Mouse (Mus musculus): ENCODE results near the gene Lsm11. TPM values are rescaled to one million over a fixed set of nuclear protein-coding genes. Genes with fewer than 3 reads are reported as not detected.
"Not testable (repeated sequence)": the region's sequence is repeated elsewhere in the genome, so short reads cannot be mapped to it uniquely, and the experiment has no call there.

The Lsm11 gene
- polyA plus RNA-seq, 1 experiment from 2014 or later = 11.0 TPM

GRCm38 (mm10) chr11:45886596-45886995, 58.1 kb downstream of the Lsm11 start:
- no peaks in the 10 kb centered on the region for H3K9me3 ChIP-seq (ENCODE audit: control insufficient read depth, low read length)
- H3K27ac ChIP-seq (ENCODE audit: low read depth, low read length) = no peak overlapping the region
- no peak overlapping the region for H3K4me3 ChIP-seq (ENCODE audit: low read depth, low read length)
- no peak for DNase-seq (ENCODE audit: low spot score)
- WGBS = 58% methylated on average over 5 of the region's 5 CpGs
- ATAC-seq (replicated peaks; ENCODE audit: low FRiP score) = peak; percentile 74
- H3K4me1 ChIP-seq (replicated peaks; ENCODE audit: control insufficient read depth, insufficient read depth, low read length) = no peaks in the 10 kb centered on the region; the same call in 1 of the 2 replicates
- no peak overlapping the region for H3K4me2 ChIP-seq (ENCODE audit: low read depth, low read length, severe bottlenecking)
- H3K36me3 ChIP-seq (ENCODE audit: control insufficient read depth, insufficient read depth, low read length) = 0 out of 2 replicates have a peak, but pooled peaks cover 2% of the 10 kb centered on the region
- no peaks in the 10 kb centered on the region for H3K27me3 ChIP-seq (ENCODE audit: control insufficient read depth, insufficient read depth, low read length)
- H3K9ac ChIP-seq (ENCODE audit: low read length) = no peak overlapping the region

GRCm38 (mm10) chr11:45885606-45886230, 59.0 kb downstream of the Lsm11 start:
- DNase-seq (ENCODE audit: low spot score) (no peak), ATAC-seq (replicated peaks; ENCODE audit: low FRiP score) (no peak; the same call in 1 of the 2 replicates)

GRCm38 (mm10) chr11:45884029-45884428, 60.7 kb downstream of the Lsm11 start:
- H3K9me3 ChIP-seq (ENCODE audit: control insufficient read depth, low read length) = no peaks in the 10 kb centered on the region
- no peak overlapping the region for H3K4me2 ChIP-seq (ENCODE audit: low read depth, low read length, severe bottlenecking)
- no peaks in the 10 kb centered on the region for H3K27me3 ChIP-seq (ENCODE audit: control insufficient read depth, insufficient read depth, low read length)
- peaks cover 2% of the 10 kb centered on the region for H3K4me1 ChIP-seq (replicated peaks; ENCODE audit: control insufficient read depth, insufficient read depth, low read length)
- ATAC-seq (replicated peaks; ENCODE audit: low FRiP score) = no peak
- no peak overlapping the region for H3K9ac ChIP-seq (ENCODE audit: low read length)
- H3K4me3 ChIP-seq (ENCODE audit: low read depth, low read length) = no peak overlapping the region
- H3K27ac ChIP-seq (ENCODE audit: low read depth, low read length) = no peak overlapping the region
- WGBS = 68% methylated on average over 4 of the region's 4 CpGs
- no peak for DNase-seq (ENCODE audit: low spot score)
- H3K36me3 ChIP-seq (ENCODE audit: control insufficient read depth, insufficient read depth, low read length) = no peaks in the 10 kb centered on the region

More at GRCm38 (mm10) chr11:45885606-45886230, 59.0 kb downstream of the Lsm11 start:
- H3K9me3 ChIP-seq (ENCODE audit: control insufficient read depth, low read length) = no peaks in the 10 kb centered on the region
- peak overlapping the region; percentile 28; the same call in 1 of the 2 replicates for H3K27ac ChIP-seq (ENCODE audit: low read depth, low read length)
- H3K4me1 ChIP-seq (replicated peaks; ENCODE audit: control insufficient read depth, insufficient read depth, low read length) = no peaks in the 10 kb centered on the region; the same call in 1 of the 2 replicates
- no peak overlapping the region for H3K9ac ChIP-seq (ENCODE audit: low read length)
- no peak overlapping the region for H3K4me2 ChIP-seq (ENCODE audit: low read depth, low read length, severe bottlenecking)
- 0 out of 2 replicates have a peak, but pooled peaks cover 2% of the 10 kb centered on the region for H3K36me3 ChIP-seq (ENCODE audit: control insufficient read depth, insufficient read depth, low read length)
- no peak overlapping the region for H3K4me3 ChIP-seq (ENCODE audit: low read depth, low read length)
- no peaks in the 10 kb centered on the region for H3K27me3 ChIP-seq (ENCODE audit: control insufficient read depth, insufficient read depth, low read length)
- 73% methylated on average over 5 of the region's 5 CpGs for WGBS

GRCm38 (mm10) chr11:45883270-45883931, 61.3 kb downstream of the Lsm11 start:
- no peaks in the 10 kb centered on the region for H3K36me3 ChIP-seq (ENCODE audit: control insufficient read depth, insufficient read depth, low read length)
- H3K4me1 ChIP-seq (replicated peaks; ENCODE audit: control insufficient read depth, insufficient read depth, low read length) = peaks cover 2% of the 10 kb centered on the region
- H3K27me3 ChIP-seq (ENCODE audit: control insufficient read depth, insufficient read depth, low read length) = no peaks in the 10 kb centered on the region
- DNase-seq (ENCODE audit: low spot score) (no peak), ATAC-seq (replicated peaks; ENCODE audit: low FRiP score) (no peak)
- no peak overlapping the region for H3K4me2 ChIP-seq (ENCODE audit: low read depth, low read length, severe bottlenecking)
- 75% methylated on average over 8 of the region's 8 CpGs for WGBS
- no peak overlapping the region for H3K9ac ChIP-seq (ENCODE audit: low read length)
- no peaks in the 10 kb centered on the region for H3K9me3 ChIP-seq (ENCODE audit: control insufficient read depth, low read length)
- H3K4me3 ChIP-seq (ENCODE audit: low read depth, low read length) = no peak overlapping the region
- H3K27ac ChIP-seq (ENCODE audit: low read depth, low read length) = no peak overlapping the region

- Histone ChIP-seq H3K27ac (ENCODE audit: low read depth, low read length) (peak overlapping the region; percentile 37; the same call in 1 of the 2 replicates), H3K36me3 (ENCODE audit: control insufficient read depth, insufficient read depth, low read length) (no peaks in the 10 kb centered on the region), H3K9me3 (ENCODE audit: control insufficient read depth, low read length) (no peaks in the 10 kb centered on the region), H3K4me2 (ENCODE audit: low read depth, low read length, severe bottlenecking) (no peak overlapping the region), H3K4me3 (ENCODE audit: low read depth, low read length) (no peak overlapping the region), H3K9ac (ENCODE audit: low read length) (no peak overlapping the region), H3K4me1 (replicated peaks; ENCODE audit: control insufficient read depth, insufficient read depth, low read length) (peaks cover 2% of the 10 kb centered on the region), H3K27me3 (ENCODE audit: control insufficient read depth, insufficient read depth, low read length) (no peaks in the 10 kb centered on the region)
- DNase-seq (ENCODE audit: low spot score) (no peak), ATAC-seq (replicated peaks; ENCODE audit: low FRiP score) (peak; percentile 69; the same call in 1 of the 2 replicates)
- 37% methylated on average over 5 of the region's 5 CpGs for WGBS
Measured at GRCm38 (mm10) chr11:45881683-45882068, 63.1 kb downstream of the Lsm11 start.

GRCm38 (mm10) chr11:45881026-45881682, 63.6 kb downstream of the Lsm11 start:
- H3K27me3 ChIP-seq (ENCODE audit: control insufficient read depth, insufficient read depth, low read length) = no peaks in the 10 kb centered on the region
- 65% methylated on average over 6 of the region's 6 CpGs for WGBS
- H3K4me2 ChIP-seq (ENCODE audit: low read depth, low read length, severe bottlenecking) = no peak overlapping the region
- peak overlapping the region; percentile 37; the same call in 1 of the 2 replicates for H3K27ac ChIP-seq (ENCODE audit: low read depth, low read length)
- no peak overlapping the region for H3K9ac ChIP-seq (ENCODE audit: low read length)
- H3K4me3 ChIP-seq (ENCODE audit: low read depth, low read length) = no peak overlapping the region
- H3K4me1 ChIP-seq (replicated peaks; ENCODE audit: control insufficient read depth, insufficient read depth, low read length) = peaks cover 2% of the 10 kb centered on the region
- no peaks in the 10 kb centered on the region for H3K9me3 ChIP-seq (ENCODE audit: control insufficient read depth, low read length)
- H3K36me3 ChIP-seq (ENCODE audit: control insufficient read depth, insufficient read depth, low read length) = no peaks in the 10 kb centered on the region
- DNase-seq (ENCODE audit: low spot score) (no peak), ATAC-seq (replicated peaks; ENCODE audit: low FRiP score) (0 out of 2 replicates have a peak, but pooled peaks have one; percentile 28)

- H3K27me3 ChIP-seq (ENCODE audit: control insufficient read depth, insufficient read depth, low read length); DNase-seq (ENCODE audit: low spot score); H3K4me1 ChIP-seq (replicated peaks; ENCODE audit: control insufficient read depth, insufficient read depth, low read length); H3K9ac ChIP-seq (ENCODE audit: low read length); H3K9me3 ChIP-seq (ENCODE audit: control insufficient read depth, low read length); H3K4me2 ChIP-seq (ENCODE audit: low read depth, low read length, severe bottlenecking); H3K27ac ChIP-seq (ENCODE audit: low read depth, low read length); H3K4me3 ChIP-seq (ENCODE audit: low read depth, low read length); H3K36me3 ChIP-seq (ENCODE audit: control insufficient read depth, insufficient read depth, low read length); ATAC-seq (replicated peaks; ENCODE audit: low FRiP score): not testable (repeated sequence)
- WGBS = 86% methylated on average over 4 of the region's 4 CpGs
Measured at GRCm38 (mm10) chr11:45879366-45879765, 65.4 kb downstream of the Lsm11 start.

Measured in forebrain, embryonic 11.5 days (tissue).